Mouse (Mus musculus): Measurements from ENCODE around the gene Ankmy1. TPM values are rescaled to one million over a fixed set of nuclear protein-coding genes. Genes with fewer than 3 reads are reported as not detected.

Gene Ankmy1
- polyA plus RNA-seq, 1 experiment: not detected

- H3K4me1 ChIP-seq (ENCODE audit: control insufficient read depth, insufficient read depth, insufficient read length, low read length): peaks cover 30% of the 10 kb centered on the region
- WGBS: 66% methylated on average over 3 of the region's 3 CpGs
- no peak overlapping the region for H3K4me3 ChIP-seq (ENCODE audit: low read depth, low read length)
- H3K27me3 ChIP-seq (ENCODE audit: control insufficient read depth, insufficient read depth, low read length): no peaks in the 10 kb centered on the region
- H3K36me3 ChIP-seq (ENCODE audit: control insufficient read depth, insufficient read depth, low read length): peaks cover 21% of the 10 kb centered on the region
- TF ChIP-seq POLR2A (IDR thresholded peaks at IDR 0.05; ENCODE audit: low read depth, low read length) (no peak), CTCF (IDR thresholded peaks at IDR 0.05; ENCODE audit: extremely low read depth, insufficient read length, insufficient replicate concordance, low read depth, low read length) (no peak)
- H3K27ac ChIP-seq (ENCODE audit: insufficient read depth, low read depth, low read length): no peak overlapping the region
Observed at GRCm38 (mm10) chr1:92936467-92936866, 33.8 kb upstream of the Ankmy1 start.

- H3K27me3 ChIP-seq (ENCODE audit: control insufficient read depth, insufficient read depth, low read length): no peaks in the 10 kb centered on the region
- no peak overlapping the region for H3K27ac ChIP-seq (ENCODE audit: insufficient read depth, low read depth, low read length)
- peaks cover 18% of the 10 kb centered on the region for H3K36me3 ChIP-seq (ENCODE audit: control insufficient read depth, insufficient read depth, low read length)
- TF ChIP-seq CTCF (IDR thresholded peaks at IDR 0.05; ENCODE audit: extremely low read depth, insufficient read length, insufficient replicate concordance, low read depth, low read length): no peak
- TF ChIP-seq POLR2A (IDR thresholded peaks at IDR 0.05; ENCODE audit: low read depth, low read length): no peak
- 19% methylated on average over 2 of the region's 2 CpGs for WGBS
- peaks cover 30% of the 10 kb centered on the region for H3K4me1 ChIP-seq (ENCODE audit: control insufficient read depth, insufficient read depth, insufficient read length, low read length)
- H3K4me3 ChIP-seq (ENCODE audit: low read depth, low read length): no peak overlapping the region
Observed at GRCm38 (mm10) chr1:92935977-92936376, 33.3 kb upstream of the Ankmy1 start.

GRCm38 (mm10) chr1:92935054-92935962, 32.6 kb upstream of the Ankmy1 start:
- H3K4me3 ChIP-seq (ENCODE audit: low read depth, low read length): peak overlapping the region; percentile 74
- peaks cover 16% of the 10 kb centered on the region for H3K36me3 ChIP-seq (ENCODE audit: control insufficient read depth, insufficient read depth, low read length)
- H3K4me1 ChIP-seq (ENCODE audit: control insufficient read depth, insufficient read depth, insufficient read length, low read length): peaks cover 32% of the 10 kb centered on the region
- H3K27ac ChIP-seq (ENCODE audit: insufficient read depth, low read depth, low read length): peak overlapping the region; percentile 97
- H3K27me3 ChIP-seq (ENCODE audit: control insufficient read depth, insufficient read depth, low read length): no peaks in the 10 kb centered on the region
- TF ChIP-seq POLR2A (IDR thresholded peaks at IDR 0.05; ENCODE audit: low read depth, low read length) (no peak), CTCF (IDR thresholded peaks at IDR 0.05; ENCODE audit: extremely low read depth, insufficient read length, insufficient replicate concordance, low read depth, low read length) (no peak)
- WGBS: 5% methylated on average over 10 of the region's 10 CpGs

GRCm38 (mm10) chr1:92934182-92934827, 31.6 kb upstream of the Ankmy1 start, which contains the start of gene Capn10:
Gene Capn10 (plus strand): TSS chr1:92934376.
- Histone ChIP-seq H3K4me3 (ENCODE audit: low read depth, low read length) (peak within 1 kb of the TSS; percentile 74), H3K4me1 (ENCODE audit: control insufficient read depth, insufficient read depth, insufficient read length, low read length) (peaks cover 33% of the 10 kb centered on the region), H3K27ac (ENCODE audit: insufficient read depth, low read depth, low read length) (peak within 1 kb of the TSS; percentile 97), H3K27me3 (ENCODE audit: control insufficient read depth, insufficient read depth, low read length) (no peaks in the 10 kb centered on the region), H3K36me3 (ENCODE audit: control insufficient read depth, insufficient read depth, low read length) (peaks cover 6% of the 10 kb centered on the region)
- TF ChIP-seq POLR2A (IDR thresholded peaks at IDR 0.05; ENCODE audit: low read depth, low read length) (peak; percentile 73), CTCF (IDR thresholded peaks at IDR 0.05; ENCODE audit: extremely low read depth, insufficient read length, insufficient replicate concordance, low read depth, low read length) (peak; percentile 3; the same call in 1 of the 2 replicates)
- WGBS: under 1% methylated on average over 45 of the region's 45 CpGs

GRCm38 (mm10) chr1:92933611-92934010, 30.9 kb upstream of the Ankmy1 start:
- Histone ChIP-seq H3K4me1 (ENCODE audit: control insufficient read depth, insufficient read depth, insufficient read length, low read length) (peaks cover 33% of the 10 kb centered on the region), H3K36me3 (ENCODE audit: control insufficient read depth, insufficient read depth, low read length) (peaks cover 4% of the 10 kb centered on the region), H3K27me3 (ENCODE audit: control insufficient read depth, insufficient read depth, low read length) (no peaks in the 10 kb centered on the region), H3K27ac (ENCODE audit: insufficient read depth, low read depth, low read length) (peak overlapping the region; percentile 97), H3K4me3 (ENCODE audit: low read depth, low read length) (peak overlapping the region; percentile 74)
- TF ChIP-seq POLR2A (IDR thresholded peaks at IDR 0.05; ENCODE audit: low read depth, low read length) (no peak), CTCF (IDR thresholded peaks at IDR 0.05; ENCODE audit: extremely low read depth, insufficient read length, insufficient replicate concordance, low read depth, low read length) (no peak)
- 59% methylated on average over 4 of the region's 4 CpGs for WGBS

GRCm38 (mm10) chr1:92930171-92930706, 27.5 kb upstream of the Ankmy1 start:
- TF ChIP-seq POLR2A (IDR thresholded peaks at IDR 0.05; ENCODE audit: low read depth, low read length): no peak
- no peak for TF ChIP-seq CTCF (IDR thresholded peaks at IDR 0.05; ENCODE audit: extremely low read depth, insufficient read length, insufficient replicate concordance, low read depth, low read length)
- WGBS: 4% methylated on average over 1 of the region's 1 CpGs
- Histone ChIP-seq H3K4me3 (ENCODE audit: low read depth, low read length) (no peak overlapping the region), H3K27ac (ENCODE audit: insufficient read depth, low read depth, low read length) (peak overlapping the region; percentile 43; the same call in 1 of the 2 replicates), H3K4me1 (ENCODE audit: control insufficient read depth, insufficient read depth, insufficient read length, low read length) (peaks cover 14% of the 10 kb centered on the region; the same call in 1 of the 2 replicates), H3K36me3 (ENCODE audit: control insufficient read depth, insufficient read depth, low read length) (no peaks in the 10 kb centered on the region), H3K27me3 (ENCODE audit: control insufficient read depth, insufficient read depth, low read length) (no peaks in the 10 kb centered on the region)
